Mouse (Mus musculus) liver, embryonic 12.5 days (tissue): ENCODE measurements around the gene Zfp979. TPM values are rescaled to one million over a fixed set of nuclear protein-coding genes. Genes with fewer than 3 reads are reported as not detected.
"Not testable (repeated sequence)": the region's sequence is repeated elsewhere in the genome, so short reads cannot be mapped to it uniquely, and the experiment has no call there.

Experiments used
- ATAC-seq: fragments of 200-750 bp; cut with Nextera tagmentation; 2 replicates; pipeline ENCODE4 v1.8.0; 2017; ENCODE audit warnings: moderate number of reproducible peaks, mild to moderate bottlenecking, moderate library complexity
- H3K27ac ChIP-seq: fragments of 300-500 bp; sonication (generic); 2 replicates; pipeline ENCODE4 v1.5.1; 2016; ENCODE audit warnings: mild to moderate bottlenecking
- H3K27me3 ChIP-seq: fragments of 300-500 bp; sonication (generic); replicated peaks from 2 replicates; pipeline ENCODE4 v1.6.1; 2016; ENCODE audit warnings: mild to moderate bottlenecking, moderate library complexity
- H3K36me3 ChIP-seq: fragments of 300-500 bp; sonication (generic); 2 replicates; pipeline ENCODE4 v1.6.1; 2016; ENCODE audit warnings: mild to moderate bottlenecking, moderate library complexity
- H3K4me1 ChIP-seq: fragments of 300-500 bp; sonication (generic); 2 replicates; pipeline ENCODE4 v1.6.1; 2016
- H3K4me2 ChIP-seq: fragments of 300-500 bp; sonication (generic); 2 replicates; pipeline ENCODE4 v1.6.1; 2016; ENCODE audit warnings: mild to moderate bottlenecking, moderate library complexity
- H3K4me3 ChIP-seq: fragments of 300-500 bp; sonication (generic); 2 replicates; pipeline ENCODE4 v1.5.1; 2016; ENCODE audit warnings: mild to moderate bottlenecking, moderate library complexity
- H3K9ac ChIP-seq: fragments of 300-500 bp; sonication (generic); 2 replicates; pipeline ENCODE4 v1.6.1; 2016; ENCODE audit warnings: mild to moderate bottlenecking, moderate library complexity
- H3K9me3 ChIP-seq: fragments of 300-500 bp; sonication (generic); replicated peaks from 2 replicates; pipeline ENCODE4 v1.6.1; 2016; ENCODE audit warnings: mild to moderate bottlenecking, moderate library complexity
- WGBS: fragments of 180-500 bp; shearing (Covaris S2); methylation state at CpG from one replicate; pipeline ENCODE4 v1.1.7; 2016; ENCODE audit not compliant: insufficient replicate concordance; 5-methylcytosine and 5-hydroxymethylcytosine counted together
- polyA plus RNA-seq: library from polyadenylated mRNA; unstranded; fragments of >200 nt; fragmentation: Nextera tagmentation; extraction: Ambion mirVana; gene quantifications from 2 replicates; pipeline ENCODE4 v1.2.1, GENCODE M21; 2016

Gene Zfp979
- 7.1 TPM in 2 replicates for polyA plus RNA-seq

DNA sequence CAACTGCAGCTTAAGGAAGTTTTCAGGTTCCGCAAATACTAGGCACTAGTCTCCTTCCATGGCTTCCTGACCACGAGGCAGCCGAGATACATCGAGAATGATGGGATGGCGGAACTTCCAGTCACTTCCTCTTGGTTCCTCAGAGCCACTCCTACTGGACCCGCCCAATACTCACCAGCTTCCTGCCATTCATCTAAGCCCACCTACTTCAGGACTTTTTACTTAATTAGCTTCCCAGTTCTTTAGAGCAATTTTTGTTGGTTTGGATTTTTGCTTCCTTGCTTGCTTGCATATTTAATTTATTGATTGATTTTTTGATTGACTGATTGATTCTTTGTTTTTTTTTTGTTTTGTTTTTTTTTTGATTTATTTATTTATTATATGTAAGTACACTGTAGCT lies at the start of gene Zfp979:
Gene Zfp979, minus strand, starts transcription at position 101 of the 400 bp plus-strand sequence.
- not testable (repeated sequence) for H3K9ac ChIP-seq, H3K36me3 ChIP-seq, H3K27me3 ChIP-seq, H3K4me3 ChIP-seq, H3K4me1 ChIP-seq, H3K4me2 ChIP-seq, ATAC-seq, H3K27ac ChIP-seq, H3K9me3 ChIP-seq
- WGBS = no CpG with 5 or more reads among the region's 6 CpGs

DNA sequence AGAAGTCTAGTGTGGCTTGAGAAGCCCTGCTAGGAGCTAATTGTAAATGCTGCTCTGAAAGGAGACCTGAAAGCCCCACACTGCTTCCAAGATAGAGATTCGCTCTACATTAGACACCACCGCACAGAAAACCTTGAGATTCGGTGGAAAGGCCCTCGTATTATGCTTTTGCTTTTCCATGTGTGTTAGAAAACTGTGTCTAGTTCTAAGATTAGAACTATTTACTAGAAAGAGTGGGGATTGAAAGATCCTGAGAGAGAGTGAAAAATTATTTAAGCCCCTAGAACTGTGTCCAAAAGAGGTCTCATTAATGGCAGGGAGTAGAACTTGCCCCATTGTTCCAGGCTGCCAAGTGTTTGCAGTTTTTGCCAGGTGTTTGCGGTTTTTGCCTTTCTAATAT lies 12.9 kb upstream of the Zfp979 start:
- not testable (repeated sequence) for H3K9me3 ChIP-seq, H3K9ac ChIP-seq, H3K4me1 ChIP-seq, H3K4me3 ChIP-seq, H3K27me3 ChIP-seq, H3K27ac ChIP-seq, H3K36me3 ChIP-seq, H3K4me2 ChIP-seq, ATAC-seq
- WGBS = 72% methylated on average over 5 of the region's 5 CpGs

DNA sequence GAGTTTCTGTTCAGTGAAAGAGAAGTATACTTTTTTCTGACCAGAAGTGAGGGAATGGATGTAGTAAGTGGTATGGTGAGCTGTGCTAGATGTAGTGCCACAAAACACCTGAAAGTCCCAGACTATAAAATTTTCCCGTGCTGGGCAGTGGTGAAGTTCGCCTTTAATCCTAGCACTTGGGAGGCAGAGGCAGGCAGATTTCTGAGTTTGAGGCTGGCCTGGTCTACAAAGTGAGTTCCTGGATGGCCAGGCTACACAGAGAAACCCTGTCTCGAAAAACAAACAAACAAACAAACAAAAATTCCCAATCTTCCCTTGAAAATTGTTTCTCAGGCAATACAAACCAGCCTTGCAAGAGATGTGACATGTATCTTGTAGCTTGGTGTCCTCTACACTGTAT lies 5.1 kb upstream of the Zfp979 start:
- not testable (repeated sequence) for H3K27me3 ChIP-seq, H3K9ac ChIP-seq, H3K4me3 ChIP-seq, H3K9me3 ChIP-seq, ATAC-seq, H3K36me3 ChIP-seq, H3K4me1 ChIP-seq, H3K27ac ChIP-seq, H3K4me2 ChIP-seq
- no CpG with 5 or more reads among the region's 3 CpGs for WGBS

DNA sequence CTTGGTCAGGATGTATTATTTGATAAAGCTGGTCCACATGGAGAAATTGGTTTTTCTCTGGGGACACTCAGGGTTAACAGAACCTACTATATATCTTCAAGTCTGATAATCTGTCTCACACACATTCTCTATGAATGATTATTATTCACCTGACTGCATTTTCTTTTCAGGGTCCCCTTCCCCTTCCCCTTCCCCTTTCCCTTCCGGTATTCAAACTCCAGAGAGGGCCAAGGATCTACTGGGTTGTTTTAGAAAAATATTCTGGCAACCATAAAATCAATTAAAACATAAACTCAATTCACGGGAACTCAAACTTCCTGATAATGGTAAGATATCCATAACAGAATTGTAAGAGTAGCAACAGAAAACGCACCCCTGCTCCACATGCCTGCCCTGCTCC lies 381 bp downstream of the Zfp979 start:
- H3K4me1 ChIP-seq, ATAC-seq, H3K4me3 ChIP-seq: not testable (repeated sequence)

GRCm38 (mm10) chr4:147633818-147634262 lies 8.5 kb downstream of the Zfp979 start:
- WGBS = no CpG with 5 or more reads among the region's 2 CpGs
- H3K36me3 ChIP-seq, H3K9ac ChIP-seq, H3K4me2 ChIP-seq, H3K9me3 ChIP-seq, H3K27me3 ChIP-seq, H3K4me1 ChIP-seq, H3K4me3 ChIP-seq, H3K27ac ChIP-seq: not testable (repeated sequence)
- peak; percentile 67 for ATAC-seq

More for the DNA sequence above, 381 bp downstream of the Zfp979 start:
- not testable (repeated sequence) for H3K27ac ChIP-seq, H3K36me3 ChIP-seq, H3K9ac ChIP-seq, H3K27me3 ChIP-seq, H3K4me2 ChIP-seq, H3K9me3 ChIP-seq
- WGBS = 36% methylated on average over 2 of the region's 3 CpGs

- H3K4me1 ChIP-seq, H3K27ac ChIP-seq, H3K27me3 ChIP-seq, H3K9ac ChIP-seq, ATAC-seq, H3K4me2 ChIP-seq, H3K36me3 ChIP-seq, H3K4me3 ChIP-seq: not testable (repeated sequence)
- 64% methylated on average over 6 of the region's 6 CpGs for WGBS
- peaks cover 12% of the 10 kb centered on the region for H3K9me3 ChIP-seq
Measured at GRCm38 (mm10) chr4:147606511-147606910, 35.8 kb downstream of the Zfp979 start.

- Histone ChIP-seq H3K9ac (no peak overlapping the region), H3K27ac (no peak overlapping the region), H3K9me3 (peaks cover 13% of the 10 kb centered on the region), H3K36me3 (no peaks in the 10 kb centered on the region), H3K4me2 (no peak overlapping the region), H3K4me1 (no peaks in the 10 kb centered on the region), H3K27me3 (no peaks in the 10 kb centered on the region), H3K4me3 (no peak overlapping the region)
- ATAC-seq = no peak
- 66% methylated on average over 4 of the region's 4 CpGs for WGBS
Measured at GRCm38 (mm10) chr4:147605521-147605920, 36.8 kb downstream of the Zfp979 start.

DNA sequence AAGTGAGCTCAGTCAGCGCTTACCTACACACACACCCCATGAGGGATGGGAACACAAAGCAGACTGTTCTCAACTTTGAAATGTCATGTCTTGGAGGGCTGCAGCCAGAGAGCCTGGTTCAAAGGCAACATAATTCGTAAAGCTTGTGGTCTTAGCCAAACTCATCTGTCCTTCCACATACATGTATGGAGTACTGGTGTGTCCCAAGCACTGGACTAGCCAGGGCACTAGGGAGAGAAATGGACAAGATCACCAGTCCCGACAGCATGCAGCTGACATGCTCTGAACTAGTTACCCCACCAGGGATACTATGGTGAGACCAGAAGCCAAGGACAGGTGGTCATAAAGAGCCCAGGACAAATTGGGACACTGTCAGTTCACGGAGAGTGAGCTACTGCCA lies 38.5 kb downstream of the Zfp979 start:
- 61% methylated on average over 4 of the region's 4 CpGs for WGBS
- Histone ChIP-seq H3K4me1 (no peaks in the 10 kb centered on the region), H3K4me2 (no peak overlapping the region), H3K27ac (no peak overlapping the region), H3K27me3 (no peaks in the 10 kb centered on the region), H3K4me3 (no peak overlapping the region), H3K36me3 (no peaks in the 10 kb centered on the region), H3K9ac (no peak overlapping the region), H3K9me3 (peaks cover 14% of the 10 kb centered on the region)
- ATAC-seq = no peak

DNA sequence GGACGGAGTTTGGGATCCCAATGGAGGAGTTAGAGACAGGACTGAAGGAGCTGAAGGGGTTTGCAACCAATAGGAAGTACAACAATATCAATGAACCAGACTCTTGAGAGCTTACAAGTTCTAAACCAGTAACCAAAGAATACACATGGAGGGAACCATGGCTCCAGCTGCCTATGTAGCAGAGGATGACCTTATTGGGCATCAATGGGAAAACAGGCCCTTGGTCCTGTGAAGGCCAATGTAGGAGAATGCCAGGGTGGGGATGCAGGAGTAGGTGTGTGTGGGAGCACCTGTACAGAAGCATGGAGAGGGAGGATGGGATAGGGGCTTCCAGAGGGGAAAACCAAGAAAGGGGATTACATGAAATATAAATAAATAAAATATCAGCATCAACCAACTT lies 40.4 kb downstream of the Zfp979 start:
- H3K27me3 ChIP-seq = no peaks in the 10 kb centered on the region
- H3K4me3 ChIP-seq = no peak overlapping the region
- no peak for ATAC-seq
- H3K4me1 ChIP-seq = no peaks in the 10 kb centered on the region
- 23% methylated on average over 1 of the region's 1 CpGs for WGBS
- H3K9ac ChIP-seq = no peak overlapping the region
- H3K9me3 ChIP-seq = peaks cover 16% of the 10 kb centered on the region
- no peak overlapping the region for H3K27ac ChIP-seq
- H3K4me2 ChIP-seq = no peak overlapping the region
- no peaks in the 10 kb centered on the region for H3K36me3 ChIP-seq

GRCm38 (mm10) chr4:147598831-147599230 lies 43.5 kb downstream of the Zfp979 start:
- ATAC-seq = no peak
- WGBS = 32% methylated on average over 2 of the region's 2 CpGs

GRCm38 (mm10) chr4:147597685-147598084 lies 44.6 kb downstream of the Zfp979 start:
- Histone ChIP-seq H3K9me3 (peaks cover 24% of the 10 kb centered on the region), H3K4me1 (no peaks in the 10 kb centered on the region), H3K9ac (no peak overlapping the region), H3K36me3 (no peaks in the 10 kb centered on the region), H3K27me3 (no peaks in the 10 kb centered on the region), H3K4me2 (no peak overlapping the region), H3K27ac (no peak overlapping the region), H3K4me3 (no peak overlapping the region)
- no peak for ATAC-seq
- WGBS = 49% methylated on average over 1 of the region's 1 CpGs

More at GRCm38 (mm10) chr4:147598831-147599230, 43.5 kb downstream of the Zfp979 start:
- H3K4me2 ChIP-seq = no peak overlapping the region
- no peaks in the 10 kb centered on the region for H3K27me3 ChIP-seq
- no peaks in the 10 kb centered on the region for H3K36me3 ChIP-seq
- H3K4me1 ChIP-seq = no peaks in the 10 kb centered on the region
- H3K9me3 ChIP-seq = peaks cover 25% of the 10 kb centered on the region
- H3K9ac ChIP-seq = no peak overlapping the region
- no peak overlapping the region for H3K27ac ChIP-seq
- no peak overlapping the region for H3K4me3 ChIP-seq

DNA sequence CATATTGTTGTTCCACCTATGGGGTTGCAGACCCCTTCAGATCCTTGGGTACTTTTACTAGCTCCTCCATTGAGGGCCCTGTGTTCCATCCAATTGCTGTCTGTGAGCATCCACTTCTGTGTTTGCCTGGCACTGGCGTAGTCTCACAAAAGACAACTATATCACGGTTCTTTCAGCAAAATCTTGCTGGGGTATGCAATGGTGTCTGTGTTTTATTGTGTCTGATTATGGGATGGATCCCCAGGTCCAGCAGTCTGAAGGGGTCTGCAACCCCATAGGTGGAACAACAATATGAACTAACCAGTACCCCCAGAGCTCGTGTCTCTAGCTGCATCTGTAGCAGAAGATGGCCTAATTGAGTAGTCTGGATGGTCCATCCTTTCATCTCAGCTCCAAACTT lies 47.7 kb downstream of the Zfp979 start:
- peaks cover 18% of the 10 kb centered on the region for H3K9me3 ChIP-seq
- H3K4me3 ChIP-seq, H3K4me1 ChIP-seq, H3K4me2 ChIP-seq, ATAC-seq, H3K9ac ChIP-seq, H3K27ac ChIP-seq, H3K36me3 ChIP-seq, H3K27me3 ChIP-seq: not testable (repeated sequence)
- 55% methylated on average over 3 of the region's 3 CpGs for WGBS
